Mouse (Mus musculus) midbrain, embryonic 10.5 days (tissue): Measurements from ENCODE around the gene Sept10. TPM values are rescaled to one million over a fixed set of nuclear protein-coding genes. Genes with fewer than 3 reads are reported as not detected.

ENCODE experiments used
- DNase-seq: peaks from one replicate; pipeline ENCODE4 v3.0.0-alpha.2; 2017; ENCODE audit warnings: low spot score
- H3K27ac ChIP-seq: fragments of 300-500 bp; sonication (generic); replicated peaks from 2 replicates; pipeline ENCODE4 v1.5.1; 2016; ENCODE audit warnings: mild to moderate bottlenecking
- H3K27me3 ChIP-seq: fragments of 300-500 bp; sonication (generic); 2 replicates; pipeline ENCODE4 v1.6.1; 2016; ENCODE audit warnings: low read depth, mild to moderate bottlenecking; ENCODE audit not compliant: poor library complexity, severe bottlenecking
- H3K36me3 ChIP-seq: fragments of 300-500 bp; sonication (generic); 2 replicates; pipeline ENCODE4 v1.6.1; 2016; ENCODE audit warnings: mild to moderate bottlenecking, moderate library complexity
- H3K4me1 ChIP-seq: fragments of 300-500 bp; sonication (generic); 2 replicates; pipeline ENCODE4 v1.6.1; 2016
- H3K4me3 ChIP-seq: fragments of 300-500 bp; sonication (generic); 2 replicates; pipeline ENCODE4 v1.5.1; 2016; ENCODE audit warnings: mild to moderate bottlenecking, moderate library complexity
- H3K9me3 ChIP-seq: fragments of 300-500 bp; sonication (generic); replicated peaks from 2 replicates; pipeline ENCODE4 v1.6.1; 2016; ENCODE audit warnings: mild to moderate bottlenecking
- WGBS: fragments of 180-500 bp; shearing (Covaris S2); methylation state at CpG from one replicate; pipeline ENCODE4 v1.1.7; 2016; 5-methylcytosine and 5-hydroxymethylcytosine counted together
- polyA plus RNA-seq: library from polyadenylated mRNA; unstranded; fragments of >200 nt; fragmentation: Nextera tagmentation; extraction: Ambion mirVana; gene quantifications from 2 replicates; pipeline ENCODE4 v1.2.1, GENCODE M21; 2016

Gene Sept10
- polyA plus RNA-seq: 23.6 and 27.7 TPM in 2 replicates

- WGBS: under 1% methylated on average over 83 of the region's 84 CpGs
- peaks cover 6% of the 10 kb centered on the region; the same call in 1 of the 2 replicates for H3K27me3 ChIP-seq
- no peaks in the 10 kb centered on the region for H3K9me3 ChIP-seq
- DNase-seq: peak; percentile 98
- H3K36me3 ChIP-seq: peaks cover 4% of the 10 kb centered on the region
- H3K27ac ChIP-seq: peak within 1 kb of the TSS; percentile 98
- peaks cover 46% of the 10 kb centered on the region for H3K4me1 ChIP-seq
- peak within 1 kb of the TSS; percentile 88 for H3K4me3 ChIP-seq
Observed at GRCm38 (mm10) chr10:59221473-59222270, at the start of gene Sept10, which contains the start of gene Sowahc. Sept10 (minus strand) TSS chr10:59221847. Sowahc (plus strand) TSS chr10:59221953.

GRCm38 (mm10) chr10:59268754-59269153, 47.1 kb upstream of the Sept10 start:
- H3K4me3 ChIP-seq: no peak overlapping the region
- H3K27ac ChIP-seq: no peak overlapping the region
- no peaks in the 10 kb centered on the region for H3K27me3 ChIP-seq
- no peak for DNase-seq
- WGBS: 56% methylated on average over 3 of the region's 3 CpGs
- no peaks in the 10 kb centered on the region for H3K36me3 ChIP-seq
- no peaks in the 10 kb centered on the region for H3K9me3 ChIP-seq
- peaks cover 4% of the 10 kb centered on the region for H3K4me1 ChIP-seq

GRCm38 (mm10) chr10:59268109-59268508, 46.5 kb upstream of the Sept10 start:
- no peak overlapping the region for H3K27ac ChIP-seq
- 61% methylated on average over 4 of the region's 4 CpGs for WGBS
- H3K4me3 ChIP-seq: no peak overlapping the region
- peaks cover 4% of the 10 kb centered on the region for H3K4me1 ChIP-seq
- H3K27me3 ChIP-seq: no peaks in the 10 kb centered on the region
- no peaks in the 10 kb centered on the region for H3K9me3 ChIP-seq
- no peak for DNase-seq
- no peaks in the 10 kb centered on the region for H3K36me3 ChIP-seq

GRCm38 (mm10) chr10:59267275-59267674, 45.6 kb upstream of the Sept10 start:
- H3K27ac ChIP-seq: no peak overlapping the region

GRCm38 (mm10) chr10:59266097-59266496, 44.5 kb upstream of the Sept10 start:
- WGBS: 85% methylated on average over 1 of the region's 1 CpGs
- Histone ChIP-seq H3K4me1 (peaks cover 23% of the 10 kb centered on the region), H3K27ac (no peak overlapping the region)

More at GRCm38 (mm10) chr10:59267275-59267674, 45.6 kb upstream of the Sept10 start:
- Histone ChIP-seq H3K36me3 (no peaks in the 10 kb centered on the region), H3K27me3 (no peaks in the 10 kb centered on the region), H3K4me3 (no peak overlapping the region), H3K9me3 (no peaks in the 10 kb centered on the region), H3K4me1 (peaks cover 12% of the 10 kb centered on the region)
- no peak for DNase-seq
- 95% methylated on average over 2 of the region's 2 CpGs for WGBS

GRCm38 (mm10) chr10:59265674-59266073, 44.0 kb upstream of the Sept10 start:
- DNase-seq: no peak
- Histone ChIP-seq H3K9me3 (no peaks in the 10 kb centered on the region), H3K27me3 (no peaks in the 10 kb centered on the region), H3K4me1 (peaks cover 24% of the 10 kb centered on the region), H3K36me3 (no peaks in the 10 kb centered on the region), H3K4me3 (no peak overlapping the region), H3K27ac (no peak overlapping the region)
- 76% methylated on average over 4 of the region's 4 CpGs for WGBS

More at GRCm38 (mm10) chr10:59266097-59266496, 44.5 kb upstream of the Sept10 start:
- no peak overlapping the region for H3K4me3 ChIP-seq
- H3K27me3 ChIP-seq: no peaks in the 10 kb centered on the region
- no peaks in the 10 kb centered on the region for H3K9me3 ChIP-seq
- no peaks in the 10 kb centered on the region for H3K36me3 ChIP-seq
- DNase-seq: no peak

GRCm38 (mm10) chr10:59265067-59265466, 43.4 kb upstream of the Sept10 start:
- 80% methylated on average over 7 of the region's 7 CpGs for WGBS
- no peaks in the 10 kb centered on the region for H3K9me3 ChIP-seq

GRCm38 (mm10) chr10:59262979-59263378, 41.3 kb upstream of the Sept10 start:
- DNase-seq: no peak
- H3K36me3 ChIP-seq: no peaks in the 10 kb centered on the region
- H3K4me1 ChIP-seq: peaks cover 24% of the 10 kb centered on the region
- H3K9me3 ChIP-seq: no peaks in the 10 kb centered on the region
- no peaks in the 10 kb centered on the region for H3K27me3 ChIP-seq
- 75% methylated on average over 7 of the region's 7 CpGs for WGBS
- H3K4me3 ChIP-seq: no peak overlapping the region
- no peak overlapping the region for H3K27ac ChIP-seq

More at GRCm38 (mm10) chr10:59265067-59265466, 43.4 kb upstream of the Sept10 start:
- no peaks in the 10 kb centered on the region for H3K27me3 ChIP-seq
- no peak for DNase-seq
- no peak overlapping the region for H3K4me3 ChIP-seq
- H3K36me3 ChIP-seq: no peaks in the 10 kb centered on the region
- peaks cover 24% of the 10 kb centered on the region for H3K4me1 ChIP-seq
- no peak overlapping the region for H3K27ac ChIP-seq

- peaks cover 24% of the 10 kb centered on the region for H3K4me1 ChIP-seq
- 90% methylated on average over 1 of the region's 1 CpGs for WGBS
- H3K4me3 ChIP-seq: no peak overlapping the region
- DNase-seq: no peak
- no peaks in the 10 kb centered on the region for H3K36me3 ChIP-seq
- H3K9me3 ChIP-seq: no peaks in the 10 kb centered on the region
- H3K27ac ChIP-seq: no peak overlapping the region
- H3K27me3 ChIP-seq: no peaks in the 10 kb centered on the region
Observed at GRCm38 (mm10) chr10:59262021-59262420, 40.4 kb upstream of the Sept10 start.

- Histone ChIP-seq H3K27me3 (no peaks in the 10 kb centered on the region), H3K4me1 (peaks cover 24% of the 10 kb centered on the region), H3K36me3 (no peaks in the 10 kb centered on the region), H3K4me3 (no peak overlapping the region), H3K9me3 (no peaks in the 10 kb centered on the region), H3K27ac (no peak overlapping the region; the same call in 1 of the 2 replicates)
- 74% methylated on average over 3 of the region's 3 CpGs for WGBS
- DNase-seq: no peak
Observed at GRCm38 (mm10) chr10:59261603-59262002, 40.0 kb upstream of the Sept10 start.

GRCm38 (mm10) chr10:59259572-59259971, 37.9 kb upstream of the Sept10 start:
- Histone ChIP-seq H3K36me3 (no peaks in the 10 kb centered on the region), H3K4me1 (peaks cover 20% of the 10 kb centered on the region), H3K27me3 (no peaks in the 10 kb centered on the region), H3K27ac (no peak overlapping the region), H3K4me3 (no peak overlapping the region), H3K9me3 (no peaks in the 10 kb centered on the region)
- no peak for DNase-seq
- 92% methylated on average over 6 of the region's 6 CpGs for WGBS

- WGBS: 100% methylated on average over 2 of the region's 2 CpGs
- no peaks in the 10 kb centered on the region for H3K36me3 ChIP-seq
- no peak overlapping the region for H3K27ac ChIP-seq
- H3K4me3 ChIP-seq: no peak overlapping the region
- H3K4me1 ChIP-seq: peaks cover 5% of the 10 kb centered on the region
- no peaks in the 10 kb centered on the region for H3K9me3 ChIP-seq
- H3K27me3 ChIP-seq: no peaks in the 10 kb centered on the region
- no peak for DNase-seq
Observed at GRCm38 (mm10) chr10:59256533-59256932, 34.9 kb upstream of the Sept10 start.

- Histone ChIP-seq H3K27ac (no peak overlapping the region), H3K9me3 (no peaks in the 10 kb centered on the region), H3K36me3 (no peaks in the 10 kb centered on the region), H3K27me3 (no peaks in the 10 kb centered on the region), H3K4me1 (no peaks in the 10 kb centered on the region), H3K4me3 (no peak overlapping the region)
- 71% methylated on average over 8 of the region's 8 CpGs for WGBS
- no peak for DNase-seq
Observed at GRCm38 (mm10) chr10:59253541-59254079, 32.0 kb upstream of the Sept10 start.
